Mouse (Mus musculus) ES-CJ7 (cell line): ENCODE measurements around the gene Gm6525.
A peak's percentile ranks its signal among the peaks of the same experiment; 100 is the strongest.

Source experiments
- DNase-seq: peaks from one replicate; pipeline ENCODE4 v3.0.0; 2011; ENCODE audit warnings: low read depth, low spot score

Gm6525 gene

GRCm38 (mm10) chr3:84173581-84174154 is at the start of gene Gm6525:
Gm6525 (plus strand) TSS chr3:84174104.
- DNase-seq = no peak

GRCm38 (mm10) chr3:84125704-84126289 is 48.1 kb upstream of the Gm6525 start:
- DNase-seq = no peak

GRCm38 (mm10) chr3:84126721-84127120 is 47.2 kb upstream of the Gm6525 start:
- DNase-seq = no peak

- DNase-seq = no peak
These were observed 46.5 kb upstream of the Gm6525 start for GRCm38 (mm10) chr3:84127431-84127830.

- DNase-seq = no peak
These were observed 44.7 kb upstream of the Gm6525 start for GRCm38 (mm10) chr3:84128871-84129870.

GRCm38 (mm10) chr3:84130776-84131175 is 43.1 kb upstream of the Gm6525 start:
- DNase-seq = no peak

- no peak for DNase-seq
These were observed 42.5 kb upstream of the Gm6525 start for GRCm38 (mm10) chr3:84131369-84131768.

- DNase-seq = peak; percentile 30
These were observed 38.5 kb upstream of the Gm6525 start for GRCm38 (mm10) chr3:84135387-84135786.

- DNase-seq = no peak
These were observed 38.0 kb upstream of the Gm6525 start for GRCm38 (mm10) chr3:84135933-84136332.

- DNase-seq = no peak
These were observed 37.4 kb upstream of the Gm6525 start for GRCm38 (mm10) chr3:84136509-84136908.

GRCm38 (mm10) chr3:84140947-84141346 is 33.0 kb upstream of the Gm6525 start:
- DNase-seq = no peak

GRCm38 (mm10) chr3:84149831-84150230 is 24.1 kb upstream of the Gm6525 start:
- no peak for DNase-seq

GRCm38 (mm10) chr3:84154721-84155141 is 19.2 kb upstream of the Gm6525 start:
- no peak for DNase-seq

GRCm38 (mm10) chr3:84155146-84155545 is 18.8 kb upstream of the Gm6525 start:
- DNase-seq = peak; percentile 75

GRCm38 (mm10) chr3:84155558-84156006 is 18.3 kb upstream of the Gm6525 start, which contains the start of gene Mnd1:
Mnd1 (minus strand) TSS chr3:84155786.
- DNase-seq = peak; percentile 96

GRCm38 (mm10) chr3:84156105-84156504 is 17.8 kb upstream of the Gm6525 start:
- DNase-seq = no peak

- DNase-seq = no peak
These were observed 16.9 kb upstream of the Gm6525 start for GRCm38 (mm10) chr3:84157011-84157410.

- DNase-seq = no peak
These were observed 16.1 kb upstream of the Gm6525 start for GRCm38 (mm10) chr3:84157559-84158350.

- no peak for DNase-seq
These were observed 8.5 kb upstream of the Gm6525 start for GRCm38 (mm10) chr3:84165391-84165790.

- DNase-seq = no peak
These were observed 7.8 kb upstream of the Gm6525 start for GRCm38 (mm10) chr3:84166073-84166472.

GRCm38 (mm10) chr3:84168943-84169342 is 5.0 kb upstream of the Gm6525 start:
- DNase-seq = no peak
